Mouse (Mus musculus): ENCODE measurements at regions not wholly inside any gene's neighbourhood (a gene's known extent, or its start where the extent isn't known, plus 50 kb on each side); places are given as distances from the start of the nearest gene placed in this dataset.
A peak's percentile ranks its signal among the peaks of the same experiment; 100 is the strongest.
"Not testable (repeated sequence)": the region's sequence is repeated elsewhere in the genome, so short reads cannot be mapped to it uniquely, and the experiment has no call there.

- DNase-seq = peak in 1 of 2 experiments; percentile 10
- intact Hi-C loops (cut with DNase I) = no loop called here
Observed at GRCm38 (mm10) chr12:109748326-109749059, 148.4 kb upstream of the Rtl1 start.

DNA sequence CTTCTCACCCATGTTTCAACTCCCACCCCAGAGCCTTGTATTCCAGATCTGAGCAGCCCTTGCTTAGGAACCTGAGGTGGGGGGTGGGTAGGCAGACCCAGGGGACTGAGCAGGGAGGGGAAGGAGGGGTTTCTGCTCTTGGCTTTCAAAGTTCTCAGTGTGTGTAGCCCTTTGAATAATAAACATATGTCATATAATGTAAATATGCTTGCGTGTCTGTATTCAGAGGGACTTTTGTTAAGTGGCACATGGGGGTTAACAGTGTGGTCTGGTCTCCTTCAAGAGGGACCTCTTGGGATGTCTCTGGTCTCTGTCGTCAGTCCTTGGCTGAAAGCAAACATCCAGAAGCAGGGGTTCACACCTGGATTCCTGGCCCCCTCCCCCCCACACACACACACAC, 149.1 kb upstream of the Rtl1 start:
- intact Hi-C loops (cut with DNase I) = no loop called here

GRCm38 (mm10) chr12:109749711-109750243, 149.6 kb upstream of the Rtl1 start:
- peak; percentile 24 to 25 for DNase-seq
- intact Hi-C loops (cut with DNase I) = no loop called here

More for the DNA sequence above, 149.1 kb upstream of the Rtl1 start:
- DNase-seq = no peak

DNA sequence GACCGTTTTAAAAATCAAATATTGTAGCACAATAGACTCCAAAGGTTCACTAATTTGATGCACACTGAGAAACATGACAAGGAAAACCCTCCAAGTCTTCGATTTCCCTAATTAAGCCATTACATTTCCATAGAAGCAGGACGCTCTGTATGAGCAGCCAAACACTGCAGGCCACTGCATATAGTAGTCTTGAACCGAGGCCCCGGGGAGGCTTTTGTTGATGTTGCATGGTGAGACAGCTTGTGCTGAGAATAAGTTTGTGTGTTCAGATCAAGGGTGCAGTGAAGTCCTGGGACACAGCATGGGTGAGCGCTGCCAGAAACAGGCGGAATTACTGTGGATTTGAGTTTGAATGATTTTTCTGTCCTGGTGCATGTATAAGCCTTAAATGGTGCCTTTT, 154.9 kb upstream of the Rtl1 start:
- DNase-seq = no peak

GRCm38 (mm10) chr12:109764293-109764692, 164.2 kb upstream of the Rtl1 start:
- intact Hi-C loops (cut with DNase I) = no loop called here

More for the DNA sequence above, 154.9 kb upstream of the Rtl1 start:
- intact Hi-C loops (cut with DNase I) = no loop called here

GRCm38 (mm10) chr12:109766602-109767001, 166.5 kb upstream of the Rtl1 start:
- intact Hi-C loops (cut with DNase I); DNase-seq: not testable (repeated sequence)

More at GRCm38 (mm10) chr12:109764293-109764692, 164.2 kb upstream of the Rtl1 start:
- no peak for DNase-seq

DNA sequence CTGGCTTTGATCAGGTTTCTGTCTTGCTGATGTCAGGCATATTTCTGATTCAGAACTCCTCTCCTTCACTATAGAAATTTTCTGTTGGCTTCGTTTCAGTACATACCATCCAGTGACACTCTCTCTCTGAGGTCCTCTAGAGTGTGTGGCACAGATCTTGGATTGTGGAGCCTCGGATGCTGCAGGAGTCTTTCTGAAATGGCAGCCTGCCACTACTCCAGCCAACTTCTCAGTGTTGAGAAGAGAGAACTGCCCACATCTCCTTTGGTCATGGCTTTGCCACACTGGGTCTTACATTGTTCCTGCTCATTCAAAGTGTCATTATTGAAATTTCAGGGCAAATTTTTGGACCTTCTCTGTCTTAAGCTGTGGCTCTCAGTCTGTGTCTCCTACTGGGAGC, 172.4 kb upstream of the Rtl1 start:
- no peak for DNase-seq
- intact Hi-C loops (cut with DNase I) = no loop called here

DNA sequence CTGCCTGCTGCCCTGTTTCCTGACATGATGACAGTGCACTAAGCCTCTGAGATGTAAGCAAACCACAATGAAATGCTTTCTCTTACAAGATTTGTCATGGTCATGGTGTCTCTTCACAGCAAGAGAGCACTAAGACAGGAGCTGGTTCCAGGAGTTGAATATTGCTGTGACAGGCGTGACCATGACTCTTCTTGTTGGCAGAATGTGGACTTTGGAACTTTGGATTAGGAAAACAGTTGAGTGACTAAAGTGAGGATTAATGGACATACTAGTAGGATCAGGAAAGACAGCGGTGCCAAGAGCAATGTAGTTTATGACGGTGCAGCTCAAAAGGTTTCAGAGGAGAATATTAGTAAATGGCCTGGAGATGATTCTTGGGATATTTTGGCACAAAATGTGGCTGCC, 173.8 kb upstream of the Rtl1 start:
- intact Hi-C loops (cut with DNase I) = no loop called here
- DNase-seq = no peak

DNA sequence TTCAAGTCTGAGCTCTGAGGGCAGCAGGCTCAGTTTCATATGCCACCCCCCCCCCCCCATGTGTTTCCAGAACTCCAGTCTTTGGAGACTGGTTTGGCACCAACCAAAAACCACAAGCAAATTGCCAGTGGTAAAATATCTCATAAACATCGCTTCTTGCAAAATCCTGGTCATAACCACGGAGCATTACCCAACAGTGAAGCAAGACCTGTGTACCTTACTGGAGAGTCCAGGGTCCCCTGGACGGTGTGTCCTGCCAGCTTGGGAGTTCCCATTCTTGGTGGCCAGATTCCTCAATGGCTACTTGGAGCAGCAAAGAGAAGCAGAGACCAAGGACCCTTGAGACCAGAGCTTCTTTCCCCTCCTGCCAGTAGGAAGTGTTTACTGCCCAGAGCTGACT, 198.7 kb upstream of the Rtl1 start:
- intact Hi-C loops (cut with DNase I) = no loop called here
- DNase-seq = no peak

DNA sequence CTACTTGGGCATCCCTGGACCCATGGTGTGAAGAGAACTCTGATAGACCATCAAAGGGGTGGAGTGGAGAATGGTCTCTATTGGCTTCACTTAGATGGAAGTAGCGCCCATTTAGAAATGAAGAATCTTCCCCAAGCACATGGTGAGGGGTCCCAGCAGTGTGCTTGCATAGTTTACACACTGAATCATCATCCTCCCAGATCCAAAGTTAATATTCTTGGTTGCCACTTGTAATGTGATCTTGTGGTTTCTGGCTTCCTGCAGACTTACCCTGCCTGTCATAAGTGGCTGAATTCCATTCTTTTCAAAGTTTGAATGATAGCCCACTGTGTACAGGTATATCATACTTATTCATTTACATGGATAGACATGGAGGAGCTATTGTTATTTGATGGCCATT, 199.3 kb upstream of the Rtl1 start:
- no peak for DNase-seq
- intact Hi-C loops (cut with DNase I) = no loop called here

DNA sequence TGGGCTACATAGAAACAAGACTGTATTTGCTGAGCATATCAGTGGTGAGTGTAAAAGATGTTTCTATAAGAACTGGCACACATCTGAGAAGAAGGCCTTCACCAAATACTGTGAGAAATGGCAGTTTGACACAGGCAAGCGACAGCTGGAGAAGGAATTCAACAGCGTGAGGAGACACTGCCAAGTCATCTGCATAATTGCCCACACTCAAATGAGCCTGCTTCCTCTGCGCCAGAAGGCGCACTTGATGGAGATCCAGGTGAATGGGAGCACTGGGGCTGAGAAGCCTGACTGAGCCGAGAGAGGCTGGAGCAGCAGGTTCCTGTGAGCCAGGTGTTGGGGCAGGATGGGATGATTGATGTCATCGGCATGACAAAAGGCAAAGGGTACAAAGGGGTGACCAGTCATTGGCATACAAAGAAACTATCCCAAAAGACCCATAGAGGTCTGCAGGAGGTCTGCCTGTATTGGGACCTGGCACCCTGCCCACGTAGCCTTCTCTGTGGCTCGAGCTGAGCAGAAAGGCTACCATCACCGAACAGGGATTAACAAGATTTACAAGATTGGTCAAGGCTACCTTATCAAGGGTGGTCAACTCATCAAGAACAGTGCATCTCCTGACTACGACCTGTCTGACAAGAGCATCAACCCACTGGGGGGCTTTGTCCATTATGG, 227.2 kb upstream of the Rtl1 start:
- intact Hi-C loops (cut with DNase I) = no loop called here
- no peak for DNase-seq

GRCm38 (mm10) chr12:109830303-109831020, 230.3 kb upstream of the Rtl1 start:
- DNase-seq = peak; percentile 16 to 23

GRCm38 (mm10) chr12:109832964-109833363, 232.8 kb upstream of the Rtl1 start:
- intact Hi-C loops (cut with DNase I) = no loop called here
- DNase-seq = no peak

More at GRCm38 (mm10) chr12:109830303-109831020, 230.3 kb upstream of the Rtl1 start:
- intact Hi-C loops (cut with DNase I) = no loop called here

DNA sequence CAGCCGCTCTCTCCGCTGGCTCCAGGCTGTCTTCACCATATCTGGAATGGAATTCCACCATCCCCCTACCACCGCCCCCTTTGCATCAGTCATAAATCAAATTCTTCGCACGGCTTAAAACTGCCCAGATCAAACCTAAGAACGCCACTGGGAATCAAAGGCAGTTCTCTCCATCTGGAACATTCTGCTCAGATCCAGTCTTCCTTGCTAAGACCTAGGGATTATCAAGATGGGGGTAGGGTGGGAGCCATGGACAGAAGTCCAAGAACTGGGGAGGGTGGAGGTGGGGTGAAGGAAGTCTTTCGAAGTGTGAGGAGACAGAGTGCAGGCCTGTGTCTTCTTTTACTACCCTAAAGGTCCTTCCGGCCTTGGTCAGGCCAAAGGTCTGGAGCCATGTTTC, 236.4 kb upstream of the Rtl1 start:
- intact Hi-C loops (cut with DNase I) = no loop called here
- no peak for DNase-seq

- no peak for DNase-seq
- intact Hi-C loops (cut with DNase I) = no loop called here
Observed at GRCm38 (mm10) chr12:109839126-109839587, 239.0 kb upstream of the Rtl1 start.

GRCm38 (mm10) chr12:109839946-109840524, 239.9 kb upstream of the Rtl1 start:
- DNase-seq = no peak
- intact Hi-C loops (cut with DNase I) = no loop called here

DNA sequence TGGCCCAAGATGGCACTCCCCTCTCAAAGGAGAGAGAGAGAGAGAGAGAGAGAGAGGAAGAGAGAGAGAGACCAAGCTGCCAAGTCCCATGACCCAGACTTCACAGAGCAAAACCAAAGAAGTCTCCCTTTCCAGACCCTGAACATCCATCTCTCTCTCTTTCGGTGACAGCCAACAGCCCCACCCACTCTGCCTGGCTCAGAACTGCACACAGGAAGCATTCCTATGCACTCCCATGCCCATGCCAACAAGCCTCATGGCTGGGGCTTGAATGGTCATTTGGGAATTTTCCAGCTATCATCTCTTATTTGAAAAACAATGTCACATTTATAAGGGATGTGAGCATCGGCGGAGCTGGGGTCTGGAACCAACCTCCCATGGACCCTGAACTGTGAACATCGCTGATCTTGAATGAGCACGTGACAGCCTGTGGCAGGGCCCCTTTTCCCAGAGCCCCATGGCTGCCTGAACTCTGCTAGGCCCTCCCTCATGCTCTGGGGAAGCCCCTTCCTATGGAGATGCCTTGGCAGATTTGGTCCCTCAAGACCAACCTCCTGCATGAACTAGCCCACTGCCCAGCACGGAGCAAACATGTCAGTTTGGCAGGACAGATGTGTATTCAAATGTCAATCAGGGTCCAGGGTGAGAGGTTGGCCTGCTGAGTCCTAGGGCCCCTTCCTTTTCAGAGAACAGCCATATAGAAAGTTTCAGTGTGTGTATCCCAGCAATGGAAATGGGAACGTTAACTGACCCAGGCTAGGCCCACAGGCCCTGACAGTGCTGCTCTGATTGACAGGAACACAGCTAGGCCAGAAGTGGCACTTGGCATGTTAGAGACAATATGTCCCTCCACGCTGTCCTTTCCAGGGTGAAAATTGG, 244.8 kb upstream of the Rtl1 start:
- intact Hi-C loops (cut with DNase I) = no loop called here
- DNase-seq = no peak

- intact Hi-C loops (cut with DNase I) = no loop called here
- peak in 1 of 2 experiments; percentile 12 for DNase-seq
Observed at GRCm38 (mm10) chr12:109845602-109845906, 245.4 kb upstream of the Rtl1 start.

GRCm38 (mm10) chr12:109856336-109856735, 256.2 kb upstream of the Rtl1 start:
- intact Hi-C loops (cut with DNase I) = no loop called here
- DNase-seq = no peak

GRCm38 (mm10) chr12:109857705-109858104, 257.6 kb upstream of the Rtl1 start:
- no peak for DNase-seq
- intact Hi-C loops (cut with DNase I) = no loop called here

All from heart, postnatal 14 days (tissue).